Mouse (Mus musculus) heart, embryonic 12.5 days (tissue): ENCODE measurements around the gene F2rl3. TPM values are rescaled to one million over a fixed set of nuclear protein-coding genes. Genes with fewer than 3 reads are reported as not detected.

Experiments used
- ATAC-seq: fragments of 200-750 bp; cut with Nextera tagmentation; 2 replicates; pipeline ENCODE4 v1.8.0; 2017; ENCODE audit warnings: moderate TSS enrichment, moderate library complexity; ENCODE audit not compliant: insufficient number of reproducible peaks, low FRiP score
- H3K27ac ChIP-seq: fragments of 300-500 bp; sonication (generic); 2 replicates; pipeline ENCODE4 v1.5.1; 2016; ENCODE audit warnings: mild to moderate bottlenecking, moderate library complexity; ENCODE audit not compliant: poor library complexity, severe bottlenecking
- H3K27me3 ChIP-seq: fragments of 300-500 bp; sonication (generic); replicated peaks from 2 replicates; pipeline ENCODE4 v1.6.1; 2016; ENCODE audit warnings: mild to moderate bottlenecking, moderate library complexity
- H3K36me3 ChIP-seq: fragments of 300-500 bp; sonication (generic); 2 replicates; pipeline ENCODE4 v1.6.1; 2016; ENCODE audit warnings: mild to moderate bottlenecking, moderate library complexity
- H3K4me1 ChIP-seq: fragments of 300-500 bp; sonication (generic); replicated peaks from 2 replicates; pipeline ENCODE4 v1.6.1; 2016; ENCODE audit warnings: mild to moderate bottlenecking
- H3K4me2 ChIP-seq: fragments of 300-500 bp; sonication (generic); 2 replicates; pipeline ENCODE4 v1.6.1; 2016; ENCODE audit warnings: mild to moderate bottlenecking, moderate library complexity
- H3K4me3 ChIP-seq: fragments of 300-500 bp; sonication (generic); 2 replicates; pipeline ENCODE4 v1.5.1; 2016; ENCODE audit warnings: mild to moderate bottlenecking
- H3K9ac ChIP-seq: fragments of 300-500 bp; sonication (generic); 2 replicates; pipeline ENCODE4 v1.6.1; 2016; ENCODE audit warnings: mild to moderate bottlenecking, moderate library complexity
- H3K9me3 ChIP-seq: fragments of 300-500 bp; sonication (generic); replicated peaks from 2 replicates; pipeline ENCODE4 v1.6.1; 2016; ENCODE audit warnings: mild to moderate bottlenecking, moderate library complexity
- WGBS: fragments of 180-500 bp; shearing (Covaris S2); methylation state at CpG from one replicate; pipeline ENCODE4 v1.1.7; 2016; 5-methylcytosine and 5-hydroxymethylcytosine counted together
- polyA plus RNA-seq: library from polyadenylated mRNA; unstranded; fragments of >200 nt; fragmentation: Nextera tagmentation; extraction: Ambion mirVana; gene quantifications from 2 replicates; pipeline ENCODE4 v1.2.1, GENCODE M21; 2016

The F2rl3 gene
- polyA plus RNA-seq, 1 experiment from 2014 or later = 0.54 TPM

- no peak overlapping the region for H3K9ac ChIP-seq
- H3K4me3 ChIP-seq = no peak overlapping the region
- WGBS = 95% methylated on average over 6 of the region's 6 CpGs
- no peaks in the 10 kb centered on the region for H3K9me3 ChIP-seq
- H3K27me3 ChIP-seq = no peaks in the 10 kb centered on the region
- no peak overlapping the region for H3K4me2 ChIP-seq
- peaks cover 94% of the 10 kb centered on the region for H3K36me3 ChIP-seq
- no peaks in the 10 kb centered on the region for H3K4me1 ChIP-seq
- H3K27ac ChIP-seq = no peak overlapping the region
- ATAC-seq = no peak
Measured at GRCm38 (mm10) chr8:72750266-72750665, 11.4 kb upstream of the F2rl3 start.

- no peaks in the 10 kb centered on the region for H3K4me1 ChIP-seq
- H3K36me3 ChIP-seq = peaks cover 94% of the 10 kb centered on the region
- H3K4me2 ChIP-seq = no peak overlapping the region
- H3K27me3 ChIP-seq = no peaks in the 10 kb centered on the region
- no peaks in the 10 kb centered on the region for H3K9me3 ChIP-seq
- H3K9ac ChIP-seq = no peak overlapping the region
- H3K4me3 ChIP-seq = no peak overlapping the region
- ATAC-seq = no peak
- H3K27ac ChIP-seq = no peak overlapping the region
- 77% methylated on average over 3 of the region's 3 CpGs for WGBS
Measured at GRCm38 (mm10) chr8:72751126-72751525, 10.6 kb upstream of the F2rl3 start.

GRCm38 (mm10) chr8:72752289-72752688 is 9.4 kb upstream of the F2rl3 start:
- peaks cover 94% of the 10 kb centered on the region for H3K36me3 ChIP-seq
- H3K9ac ChIP-seq = no peak overlapping the region
- no peaks in the 10 kb centered on the region for H3K4me1 ChIP-seq
- no peaks in the 10 kb centered on the region for H3K9me3 ChIP-seq
- no peak overlapping the region for H3K4me2 ChIP-seq
- no peak overlapping the region for H3K4me3 ChIP-seq
- 69% methylated on average over 3 of the region's 3 CpGs for WGBS
- H3K27ac ChIP-seq = no peak overlapping the region
- H3K27me3 ChIP-seq = no peaks in the 10 kb centered on the region
- no peak for ATAC-seq

GRCm38 (mm10) chr8:72753165-72753564 is 8.5 kb upstream of the F2rl3 start:
- no peaks in the 10 kb centered on the region for H3K4me1 ChIP-seq
- H3K4me3 ChIP-seq = no peak overlapping the region
- H3K36me3 ChIP-seq = peaks cover 94% of the 10 kb centered on the region
- no peak overlapping the region for H3K27ac ChIP-seq
- no peak overlapping the region for H3K9ac ChIP-seq
- H3K9me3 ChIP-seq = no peaks in the 10 kb centered on the region
- ATAC-seq = no peak
- WGBS = 92% methylated on average over 9 of the region's 9 CpGs
- no peak overlapping the region for H3K4me2 ChIP-seq
- H3K27me3 ChIP-seq = no peaks in the 10 kb centered on the region

- no peak overlapping the region for H3K9ac ChIP-seq
- H3K4me1 ChIP-seq = no peaks in the 10 kb centered on the region
- H3K9me3 ChIP-seq = no peaks in the 10 kb centered on the region
- peaks cover 94% of the 10 kb centered on the region for H3K36me3 ChIP-seq
- no peak overlapping the region for H3K27ac ChIP-seq
- H3K27me3 ChIP-seq = no peaks in the 10 kb centered on the region
- WGBS = 80% methylated on average over 2 of the region's 2 CpGs
- H3K4me2 ChIP-seq = no peak overlapping the region
- ATAC-seq = no peak
- H3K4me3 ChIP-seq = no peak overlapping the region
Measured at GRCm38 (mm10) chr8:72753781-72754180, 7.9 kb upstream of the F2rl3 start.

GRCm38 (mm10) chr8:72756031-72756430 is 5.6 kb upstream of the F2rl3 start:
- Histone ChIP-seq H3K36me3 (peaks cover 81% of the 10 kb centered on the region), H3K27me3 (no peaks in the 10 kb centered on the region), H3K9me3 (no peaks in the 10 kb centered on the region), H3K4me3 (no peak overlapping the region), H3K4me2 (no peak overlapping the region), H3K9ac (no peak overlapping the region), H3K4me1 (peaks cover 1% of the 10 kb centered on the region; the same call in 1 of the 2 replicates), H3K27ac (no peak overlapping the region)
- ATAC-seq = no peak
- 94% methylated on average over 2 of the region's 2 CpGs for WGBS

GRCm38 (mm10) chr8:72756771-72757390 is 4.8 kb upstream of the F2rl3 start:
- no peaks in the 10 kb centered on the region for H3K27me3 ChIP-seq
- peaks cover 72% of the 10 kb centered on the region for H3K36me3 ChIP-seq
- H3K27ac ChIP-seq = no peak overlapping the region
- ATAC-seq = no peak
- WGBS = 96% methylated on average over 35 of the region's 35 CpGs
- no peak overlapping the region for H3K4me2 ChIP-seq
- peaks cover 10% of the 10 kb centered on the region for H3K4me1 ChIP-seq
- no peaks in the 10 kb centered on the region for H3K9me3 ChIP-seq
- H3K4me3 ChIP-seq = no peak overlapping the region
- no peak overlapping the region for H3K9ac ChIP-seq

GRCm38 (mm10) chr8:72757426-72758195 is 4.1 kb upstream of the F2rl3 start:
- Histone ChIP-seq H3K9ac (no peak overlapping the region), H3K27me3 (no peaks in the 10 kb centered on the region), H3K36me3 (peaks cover 65% of the 10 kb centered on the region), H3K4me1 (peaks cover 11% of the 10 kb centered on the region), H3K4me2 (no peak overlapping the region), H3K27ac (no peak overlapping the region), H3K9me3 (no peaks in the 10 kb centered on the region), H3K4me3 (no peak overlapping the region)
- no peak for ATAC-seq
- WGBS = 90% methylated on average over 15 of the region's 15 CpGs

- Histone ChIP-seq H3K4me3 (no peak overlapping the region), H3K36me3 (peaks cover 58% of the 10 kb centered on the region), H3K4me2 (no peak overlapping the region), H3K27ac (no peak overlapping the region), H3K4me1 (peaks cover 11% of the 10 kb centered on the region), H3K27me3 (no peaks in the 10 kb centered on the region), H3K9ac (no peak overlapping the region), H3K9me3 (no peaks in the 10 kb centered on the region)
- ATAC-seq = no peak
Measured at GRCm38 (mm10) chr8:72758310-72758709, 3.4 kb upstream of the F2rl3 start.

- 83% methylated on average over 3 of the region's 3 CpGs for WGBS
- Histone ChIP-seq H3K27me3 (no peaks in the 10 kb centered on the region), H3K36me3 (peaks cover 44% of the 10 kb centered on the region), H3K27ac (no peak overlapping the region), H3K9me3 (no peaks in the 10 kb centered on the region), H3K9ac (no peak overlapping the region), H3K4me1 (peaks cover 11% of the 10 kb centered on the region), H3K4me3 (no peak overlapping the region), H3K4me2 (no peak overlapping the region)
- ATAC-seq = no peak
Measured at GRCm38 (mm10) chr8:72760216-72760615, 1.5 kb upstream of the F2rl3 start.

- H3K4me3 ChIP-seq = no peak overlapping the region
- peaks cover 24% of the 10 kb centered on the region for H3K36me3 ChIP-seq
- H3K9ac ChIP-seq = no peak overlapping the region
- H3K9me3 ChIP-seq = no peaks in the 10 kb centered on the region
- H3K27me3 ChIP-seq = no peaks in the 10 kb centered on the region
- H3K4me2 ChIP-seq = no peak overlapping the region
- H3K4me1 ChIP-seq = peaks cover 11% of the 10 kb centered on the region
- no peak for ATAC-seq
- 85% methylated on average over 12 of the region's 12 CpGs for WGBS
- no peak overlapping the region for H3K27ac ChIP-seq
Measured at GRCm38 (mm10) chr8:72762306-72762705, 626 bp downstream of the F2rl3 start.
